Mouse (Mus musculus): ENCODE measurements around the gene Cacna1c.

Gene Cacna1c

DNA sequence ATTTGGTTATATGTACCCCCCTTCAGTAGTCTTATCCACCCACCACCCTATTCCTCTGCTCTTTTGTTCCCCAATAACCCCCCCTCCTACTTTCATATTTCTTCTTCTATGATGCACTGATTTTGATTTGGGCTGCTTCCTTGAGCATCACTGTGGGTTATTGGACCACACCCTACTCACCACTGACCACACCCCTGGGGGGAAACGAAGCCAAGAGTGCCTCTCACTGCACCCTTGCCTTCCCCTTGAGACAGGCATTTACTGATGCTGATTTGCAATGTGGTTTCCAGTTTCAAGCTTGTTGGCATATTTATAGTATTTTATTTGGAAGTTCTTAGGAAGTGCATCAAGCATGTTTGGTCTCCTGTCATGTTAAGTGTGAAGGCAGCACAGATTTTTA, 337.8 kb downstream of the Cacna1c start:
- DNase-seq (ENCODE audit: low spot score in 2 of 2): no peak

DNA sequence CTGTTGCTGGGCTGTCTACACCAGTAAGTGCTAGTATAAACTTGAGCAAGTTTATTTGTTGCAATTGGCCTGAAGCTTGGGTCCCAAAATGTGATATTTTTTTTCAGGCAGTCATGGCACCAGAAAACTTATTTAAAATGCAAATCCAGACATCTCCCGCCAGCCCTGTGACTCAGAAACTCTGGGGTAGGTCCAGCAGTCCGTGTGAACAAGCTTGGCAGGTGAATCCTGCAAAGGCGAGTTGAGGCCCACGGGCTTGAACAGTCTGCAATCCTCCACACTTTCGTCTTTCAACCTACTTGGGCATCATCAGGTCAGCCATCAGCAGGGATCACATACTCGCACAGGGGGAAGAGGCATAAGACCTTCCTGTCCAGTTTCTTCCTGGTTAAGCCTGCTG, 344.1 kb downstream of the Cacna1c start:
- no peak for DNase-seq (ENCODE audit: low spot score in 2 of 2)

DNA sequence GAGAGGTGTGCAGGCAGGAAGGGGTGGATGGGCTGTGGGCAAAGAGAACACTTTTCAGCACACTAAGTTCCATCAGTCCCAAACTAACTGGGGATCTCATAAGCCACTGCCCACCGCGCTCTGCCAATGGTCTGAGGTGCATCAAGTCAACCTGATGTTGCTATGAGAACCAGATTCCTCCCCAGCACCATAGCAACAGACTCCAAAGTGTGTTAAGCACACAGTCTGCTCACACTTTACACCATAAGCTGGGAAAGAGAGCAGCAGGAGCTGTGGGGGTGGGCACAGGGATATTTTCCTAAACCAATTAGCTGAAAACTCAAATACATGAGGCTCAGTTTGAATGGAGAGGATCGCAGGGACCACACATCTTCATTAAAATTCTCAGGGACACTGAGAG, 345.1 kb downstream of the Cacna1c start:
- DNase-seq (ENCODE audit: low spot score in 2 of 2): no peak

DNA sequence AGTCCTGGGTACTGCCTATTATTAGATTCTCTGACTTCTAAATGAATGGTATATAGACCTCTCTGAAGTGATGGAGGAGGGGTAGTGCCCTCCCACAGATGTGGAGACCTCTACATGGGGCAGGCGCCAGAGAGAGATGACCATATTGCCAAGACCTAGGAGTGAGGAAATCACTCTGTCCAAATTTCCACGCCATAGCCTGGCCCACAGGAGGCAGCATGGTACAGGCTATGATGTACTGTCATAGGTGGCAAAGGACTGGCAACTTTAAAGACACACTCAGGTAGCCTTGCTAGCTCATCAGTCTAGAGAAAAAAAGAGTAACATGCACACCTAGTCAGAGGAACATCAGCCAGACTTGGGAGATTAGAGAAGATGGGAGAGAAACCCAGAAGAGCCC, 347.6 kb downstream of the Cacna1c start:
- no peak for DNase-seq (ENCODE audit: low spot score in 2 of 2)

DNA sequence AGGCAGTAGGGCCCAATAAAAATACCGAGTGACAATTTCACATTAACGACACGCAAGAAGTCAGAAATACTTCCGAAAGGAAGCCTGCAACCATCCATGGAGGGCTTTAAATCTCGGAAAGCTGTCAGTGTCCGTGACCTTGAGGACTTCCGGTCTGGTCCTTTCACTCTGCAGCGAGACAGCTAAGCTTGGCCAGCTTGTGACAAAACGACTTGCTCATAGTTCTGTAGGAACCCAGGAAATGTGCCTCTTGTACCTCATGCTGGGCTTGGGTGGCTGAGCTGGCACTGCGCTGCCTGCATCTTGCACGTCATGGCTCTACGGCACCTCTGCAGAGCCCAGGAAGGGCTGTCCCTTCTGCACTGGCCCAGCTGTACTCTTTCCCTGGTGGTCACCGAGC, 348.5 kb downstream of the Cacna1c start:
- DNase-seq (ENCODE audit: low spot score in 2 of 2): no peak

DNA sequence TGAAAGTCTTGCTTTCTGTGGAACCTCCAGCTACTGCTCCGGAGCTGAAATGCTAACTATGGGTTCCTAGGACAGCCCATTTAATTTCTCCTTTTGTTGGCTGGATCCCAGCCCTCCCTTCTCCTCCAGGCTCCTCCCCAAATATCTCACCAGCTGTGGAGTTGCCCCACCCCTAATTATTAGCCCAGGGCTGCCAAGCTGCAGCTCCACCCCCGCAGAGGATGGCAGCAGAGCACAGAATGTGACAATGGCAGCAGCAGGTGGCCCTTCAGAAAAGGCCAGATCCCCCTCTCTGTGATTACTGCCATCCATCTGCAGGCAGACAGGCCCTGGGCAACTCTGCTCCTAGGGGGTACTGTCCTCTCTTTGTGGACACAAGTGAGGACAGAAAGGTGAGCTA, 350.4 kb downstream of the Cacna1c start:
- DNase-seq (ENCODE audit: low spot score in 2 of 2): no peak

DNA sequence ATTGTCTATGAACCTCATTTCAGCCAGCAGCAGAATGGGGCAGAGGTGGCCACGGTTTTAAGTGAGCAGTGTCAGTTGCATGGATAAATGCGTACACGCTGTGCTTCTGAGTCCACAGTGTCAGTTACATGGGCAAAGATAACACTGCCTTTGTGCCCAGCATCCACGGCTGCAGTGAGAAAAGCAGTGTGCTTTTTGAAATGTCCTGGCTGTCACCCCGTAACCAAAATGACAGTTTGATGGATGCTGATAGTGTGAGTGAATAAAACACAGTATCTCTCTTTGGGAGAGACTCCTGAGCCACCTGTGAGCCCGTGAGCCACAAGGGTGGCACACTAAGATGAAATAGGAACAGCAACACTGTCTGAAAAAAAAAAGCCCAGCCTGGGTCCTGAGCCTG, 351.0 kb downstream of the Cacna1c start:
- no peak for DNase-seq (ENCODE audit: low spot score in 2 of 2)

DNA sequence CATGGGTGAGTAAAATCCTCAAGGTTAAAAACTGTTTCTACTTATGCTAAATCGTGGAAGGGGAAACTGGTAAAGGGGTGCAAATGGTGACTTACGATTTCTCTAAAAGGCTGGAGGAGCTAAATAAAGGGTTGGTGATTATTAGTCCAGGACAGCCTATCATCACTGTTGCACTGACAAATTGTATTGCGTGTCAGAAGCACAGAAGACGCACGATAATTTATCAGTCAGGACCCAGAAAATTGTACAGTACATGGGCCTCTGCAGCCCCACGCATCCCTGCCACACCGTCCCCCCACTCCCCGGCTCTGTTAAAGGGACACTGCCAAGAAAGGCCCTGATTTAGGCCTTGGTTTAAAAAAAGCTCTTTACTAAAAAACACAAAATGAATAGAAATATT, 352.7 kb downstream of the Cacna1c start:
- DNase-seq (ENCODE audit: low spot score in 2 of 2): no peak

DNA sequence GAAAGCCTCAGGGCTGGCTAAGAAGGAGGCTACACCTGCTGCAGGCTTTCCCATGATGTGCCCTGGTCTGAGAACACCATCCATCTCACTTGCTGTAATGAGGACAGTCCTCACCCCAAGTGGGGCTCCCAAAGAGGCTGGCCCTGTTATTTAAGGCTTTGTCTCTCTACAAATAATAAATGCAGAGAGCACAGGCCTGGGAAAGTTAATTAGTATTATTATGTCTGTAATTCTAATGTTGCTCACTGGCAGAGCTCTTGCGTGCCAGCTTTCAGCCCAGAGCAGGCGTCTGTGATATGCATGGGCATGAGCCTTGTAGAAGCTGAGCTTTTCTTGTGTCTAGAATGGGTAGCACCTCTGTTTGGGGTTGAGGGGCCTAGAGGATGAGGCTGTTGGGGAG, 354.3 kb downstream of the Cacna1c start:
- DNase-seq (ENCODE audit: low spot score in 2 of 2): no peak

DNA sequence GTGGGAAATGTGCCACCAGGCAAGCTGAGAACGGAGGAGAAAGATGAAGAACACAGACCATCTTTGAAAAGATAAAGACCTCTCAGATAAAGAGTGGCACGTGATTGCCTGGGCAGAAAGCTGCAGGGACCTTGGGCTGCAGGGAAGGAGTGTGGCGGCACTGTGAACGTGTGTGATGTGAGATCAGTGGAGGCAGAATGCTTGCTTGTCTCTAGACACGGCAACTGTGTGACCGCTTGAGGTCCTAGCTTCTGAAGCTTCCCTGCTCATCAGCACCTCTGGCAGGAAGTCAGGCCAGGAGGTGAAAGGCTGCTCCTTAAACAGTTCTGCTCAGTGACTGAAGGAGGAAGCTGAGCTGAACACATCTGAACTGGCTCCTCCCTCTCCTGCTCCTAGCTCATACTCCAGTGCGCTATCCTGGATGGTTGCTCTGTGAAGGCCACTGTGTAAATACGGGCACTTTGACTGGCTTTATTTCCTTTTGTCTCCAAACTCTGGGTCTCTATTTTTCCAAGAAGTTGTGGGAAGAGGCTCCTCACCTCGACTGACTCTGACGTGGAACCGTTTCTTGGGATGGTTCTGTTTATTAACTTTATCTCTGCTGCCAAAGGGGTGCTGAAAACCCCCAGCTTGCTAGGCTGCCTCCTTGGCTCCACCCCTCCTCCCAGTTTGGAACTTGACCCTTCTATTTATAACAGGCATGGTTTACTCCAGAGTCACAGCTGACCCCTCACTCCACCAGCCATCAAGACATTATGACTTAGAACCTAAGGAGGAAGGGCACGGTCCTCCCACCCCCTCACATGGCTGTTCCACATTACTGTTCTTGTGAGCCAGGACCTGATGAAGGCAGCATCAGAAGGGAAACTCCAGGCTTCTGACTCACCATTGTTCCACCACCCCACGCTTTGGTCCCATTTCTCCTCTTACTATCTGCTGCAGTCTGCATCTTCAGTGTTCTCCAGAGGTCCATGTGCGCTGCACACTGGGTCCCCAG, 357.0 kb downstream of the Cacna1c start:
- no peak for DNase-seq (ENCODE audit: low spot score in 2 of 2)

DNA sequence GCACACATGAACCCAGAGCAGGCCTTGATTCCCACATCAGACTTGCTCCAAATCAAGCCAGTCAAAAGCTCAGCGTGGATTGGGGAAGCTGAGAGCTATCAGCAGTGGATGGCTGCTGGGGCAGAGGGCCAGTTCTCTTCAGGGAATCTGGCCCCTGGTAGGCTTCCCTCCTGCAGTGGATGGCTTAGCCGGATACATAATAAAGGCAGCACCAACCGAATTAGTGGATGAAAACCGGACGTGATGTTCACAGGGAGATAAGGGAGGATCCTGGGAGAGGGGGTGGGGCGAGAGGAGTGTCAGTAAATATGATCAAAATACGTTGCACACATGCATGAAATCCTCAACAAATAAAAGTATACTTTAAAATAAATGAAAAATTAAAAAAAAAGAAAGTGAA, 359.5 kb downstream of the Cacna1c start:
- DNase-seq (ENCODE audit: low spot score in 2 of 2): no peak

DNA sequence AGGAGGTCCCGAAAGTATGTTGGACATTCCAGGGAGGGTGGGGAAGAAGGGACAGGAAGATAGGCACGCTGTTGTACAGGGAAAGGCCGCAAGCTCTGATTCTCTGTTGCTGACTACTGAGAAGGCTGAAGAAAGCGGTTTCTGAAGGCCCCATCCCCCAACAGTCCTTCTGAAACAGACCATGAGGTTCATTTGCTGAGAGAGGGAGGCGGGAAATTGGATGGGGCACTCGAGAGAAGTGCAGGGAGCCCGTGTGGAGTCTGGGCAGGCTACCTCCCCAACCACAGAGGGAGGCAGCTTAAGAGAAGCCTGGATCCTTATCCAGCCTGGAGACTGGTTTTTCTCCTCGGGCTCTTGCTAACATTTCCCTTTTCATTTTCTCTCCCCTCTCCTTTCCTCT, 362.2 kb downstream of the Cacna1c start:
- DNase-seq (ENCODE audit: low spot score in 2 of 2): no peak

DNA sequence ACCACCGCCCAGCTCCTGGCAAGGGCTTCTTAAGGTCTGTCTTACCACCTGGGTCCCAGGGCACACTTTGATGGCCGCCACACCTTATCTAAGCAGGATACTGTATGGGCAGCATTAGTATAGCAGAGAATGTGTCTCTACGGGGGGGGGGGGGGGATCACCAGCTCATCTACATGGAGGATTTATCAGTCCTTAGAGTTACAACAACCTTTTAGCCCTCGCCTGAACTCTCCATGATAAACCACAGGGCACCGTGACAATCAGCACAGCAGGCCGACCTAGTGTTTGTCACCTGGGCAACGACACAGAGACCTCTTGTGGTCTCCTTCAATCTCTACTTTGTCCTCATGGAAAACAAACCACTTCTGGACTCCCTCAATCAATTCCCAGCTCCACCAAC, 363.2 kb downstream of the Cacna1c start:
- no peak for DNase-seq (ENCODE audit: low spot score in 2 of 2)

DNA sequence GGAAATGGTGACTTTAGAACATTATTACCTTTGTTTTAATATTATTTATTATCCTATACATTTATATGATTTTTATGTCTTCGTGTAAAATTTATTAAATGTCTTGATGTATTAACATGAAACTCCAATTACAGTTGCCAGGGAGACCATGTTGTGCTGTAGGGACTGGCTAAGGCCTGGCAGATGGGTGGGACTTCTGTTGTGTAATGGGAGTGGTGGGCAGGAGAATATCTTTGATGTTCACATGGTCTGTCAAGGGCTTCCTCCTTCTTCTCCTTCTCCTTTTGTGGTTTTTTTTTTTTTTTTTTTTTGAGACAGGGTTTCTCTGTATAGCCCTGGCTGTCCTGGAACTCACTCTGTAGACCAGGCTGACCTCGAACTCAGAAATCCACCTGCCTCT, 363.6 kb downstream of the Cacna1c start:
- DNase-seq (ENCODE audit: low spot score in 2 of 2): no peak

DNA sequence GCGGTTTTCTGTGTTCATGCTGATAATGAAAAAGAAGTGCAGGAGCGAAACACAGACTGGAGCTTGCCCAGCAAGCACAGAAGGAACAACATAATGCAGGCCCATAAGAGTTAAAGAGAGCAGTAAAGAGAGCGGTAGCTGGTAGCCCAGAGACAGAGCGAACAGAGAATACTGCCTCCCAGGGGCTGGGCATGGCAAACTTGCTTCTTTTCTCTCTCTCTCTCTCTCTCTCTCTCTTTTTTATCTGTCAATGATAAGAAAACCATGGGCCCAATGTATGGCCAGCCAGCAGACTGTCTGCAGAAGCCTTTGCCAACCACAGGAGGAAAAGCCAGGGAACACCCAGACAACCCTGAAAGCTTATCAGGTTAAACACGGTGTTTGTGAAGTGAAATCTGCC, 365.4 kb downstream of the Cacna1c start:
- DNase-seq (ENCODE audit: low spot score in 2 of 2): no peak

DNA sequence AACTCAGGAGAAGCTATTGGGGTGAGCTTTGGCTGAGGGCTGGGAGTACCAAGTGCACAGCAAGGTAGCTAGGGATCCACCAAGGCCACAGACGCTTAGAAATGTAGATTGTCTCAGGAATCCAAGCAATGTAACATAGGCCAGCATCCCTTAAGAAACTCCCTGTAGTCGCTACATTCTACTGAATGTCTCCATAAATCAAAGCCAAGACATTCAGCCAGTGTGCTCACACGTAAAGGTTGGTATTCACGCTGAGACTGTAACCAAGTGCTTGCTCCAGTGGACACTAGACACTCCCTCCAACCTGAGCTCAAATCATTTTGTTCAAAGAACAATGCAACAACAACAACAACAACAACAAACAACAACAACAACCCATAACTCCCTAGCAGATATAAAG, 368.0 kb downstream of the Cacna1c start:
- no peak for DNase-seq (ENCODE audit: low spot score in 2 of 2)

DNA sequence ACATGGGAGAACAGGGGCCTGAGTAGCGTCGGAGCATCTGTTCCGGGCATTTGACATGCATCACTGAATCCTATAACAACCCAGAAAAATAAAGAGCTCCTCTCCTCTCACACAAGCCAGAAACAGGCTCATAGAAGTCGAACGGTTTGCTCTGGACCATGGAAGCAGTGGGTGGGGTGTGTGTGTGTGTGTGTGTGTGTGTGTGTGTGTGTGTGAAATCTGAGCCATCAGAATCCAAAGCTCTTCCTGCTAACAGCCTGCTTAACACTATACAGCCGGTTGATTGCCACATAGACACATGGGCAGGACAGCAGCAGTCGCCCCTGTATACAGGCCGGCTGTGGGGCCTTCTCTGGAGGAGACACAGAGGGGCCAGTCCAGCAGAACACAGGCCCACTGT, 368.7 kb downstream of the Cacna1c start:
- DNase-seq (ENCODE audit: low spot score in 2 of 2): no peak

DNA sequence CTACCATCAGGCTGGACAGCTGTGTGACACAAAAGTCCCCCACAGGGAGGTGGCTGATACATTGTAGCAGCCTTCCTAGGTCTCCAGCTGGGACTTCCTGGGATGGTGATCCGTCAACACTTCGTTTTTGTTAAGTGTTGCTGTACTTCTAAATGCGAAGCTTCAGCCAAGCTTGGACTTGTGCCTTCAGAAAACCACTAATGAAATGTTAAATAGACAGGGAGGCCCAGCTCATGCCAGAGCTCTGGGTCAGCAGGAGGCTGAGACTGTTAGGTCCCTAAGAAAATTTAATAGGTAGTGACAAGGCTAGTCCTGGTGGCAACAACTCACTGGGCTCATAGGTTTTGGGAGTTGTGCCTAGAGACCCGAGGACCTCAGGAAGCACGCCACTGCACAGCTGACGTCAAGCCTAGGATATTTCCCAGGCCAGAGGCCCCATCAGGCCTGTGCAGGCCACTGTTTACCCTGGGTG, 370.8 kb downstream of the Cacna1c start:
- DNase-seq (ENCODE audit: low spot score in 2 of 2): no peak

DNA sequence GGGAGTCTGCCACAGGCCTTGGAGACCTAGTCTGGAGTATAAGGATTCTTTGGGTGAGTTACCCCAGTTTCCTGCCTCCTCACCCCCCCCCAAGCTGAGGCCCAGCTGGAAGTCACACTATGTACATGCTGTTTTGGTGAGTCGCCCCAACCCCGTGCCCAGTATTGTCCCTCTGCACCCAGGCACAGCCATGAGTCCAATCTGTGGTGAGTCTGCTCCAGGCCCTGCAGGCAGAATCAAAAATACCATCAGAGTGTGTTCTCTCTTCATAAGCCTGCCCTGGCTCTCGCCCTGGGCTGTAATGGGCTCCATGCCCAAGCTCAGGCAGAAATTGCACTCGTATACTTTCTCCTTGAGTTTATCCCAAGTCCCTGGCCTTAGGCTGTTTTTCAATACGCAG, 374.7 kb downstream of the Cacna1c start:
- no peak for DNase-seq (ENCODE audit: low spot score in 2 of 2)

DNA sequence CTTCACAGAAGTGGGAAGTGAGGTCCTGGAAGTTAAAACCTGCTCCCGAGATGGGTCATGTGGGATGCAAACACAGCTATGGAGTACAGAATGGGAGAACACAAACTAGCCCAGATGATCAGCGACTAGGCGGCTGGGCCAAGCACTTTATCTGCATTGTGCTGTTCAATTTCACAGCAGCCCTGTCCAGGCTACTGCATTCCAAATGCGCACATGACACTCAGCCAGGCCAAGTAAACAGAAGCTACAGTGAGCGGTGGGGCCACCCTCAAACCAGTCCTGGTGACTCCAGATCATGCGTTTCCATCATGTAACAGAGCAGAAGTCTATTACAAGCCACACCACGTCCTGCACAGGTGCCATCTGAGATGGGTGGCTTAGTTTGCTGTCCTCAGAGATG, 376.6 kb downstream of the Cacna1c start:
- DNase-seq (ENCODE audit: low spot score in 2 of 2): no peak

DNA sequence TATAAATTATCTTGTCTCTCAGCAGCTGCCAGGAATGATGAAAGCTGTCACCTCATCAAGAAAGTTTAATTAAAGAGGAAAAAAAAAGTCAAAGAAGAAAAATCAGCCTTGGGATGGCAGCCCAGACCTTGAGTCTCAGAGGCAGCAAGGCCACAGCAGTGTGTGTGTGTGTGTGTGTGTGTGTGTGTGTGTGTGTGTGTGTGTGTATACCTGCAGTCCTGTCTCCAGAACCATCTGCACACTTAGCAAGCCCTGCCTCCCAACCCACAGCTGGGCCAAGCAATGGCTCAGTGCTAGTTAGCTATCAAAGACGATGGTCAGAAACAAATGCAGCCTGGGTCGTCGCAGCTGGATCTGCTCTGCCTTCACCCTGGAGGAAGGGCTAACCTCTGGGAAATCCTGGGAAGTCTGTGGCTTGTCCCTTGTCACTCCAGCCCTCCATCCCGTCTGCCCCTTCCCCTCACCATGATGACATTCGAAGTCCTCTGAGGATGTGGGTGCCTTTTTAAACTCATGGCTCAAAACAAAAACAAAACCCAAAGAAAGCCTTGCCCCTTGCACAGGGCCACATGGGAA, 378.2 kb downstream of the Cacna1c start:
- DNase-seq (ENCODE audit: low spot score in 2 of 2): no peak

DNA sequence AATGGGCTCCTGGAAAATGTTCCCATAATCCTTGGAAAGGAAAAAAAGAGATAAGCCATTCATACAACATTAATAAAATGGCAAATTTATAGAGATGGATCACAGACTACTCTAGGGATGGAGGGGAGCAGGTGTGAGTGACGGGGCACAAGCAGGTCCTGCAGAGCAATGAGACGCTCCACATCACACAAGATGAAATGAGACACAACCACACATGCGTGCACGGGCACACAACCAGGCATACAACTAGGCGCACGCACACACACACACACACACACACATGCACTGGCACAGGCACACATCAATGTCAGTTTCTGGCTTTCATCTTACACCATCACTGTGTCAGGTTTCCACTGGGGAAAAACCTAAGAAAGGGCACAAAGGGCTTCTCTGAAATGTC, 380.0 kb downstream of the Cacna1c start:
- no peak for DNase-seq (ENCODE audit: low spot score in 2 of 2)

DNA sequence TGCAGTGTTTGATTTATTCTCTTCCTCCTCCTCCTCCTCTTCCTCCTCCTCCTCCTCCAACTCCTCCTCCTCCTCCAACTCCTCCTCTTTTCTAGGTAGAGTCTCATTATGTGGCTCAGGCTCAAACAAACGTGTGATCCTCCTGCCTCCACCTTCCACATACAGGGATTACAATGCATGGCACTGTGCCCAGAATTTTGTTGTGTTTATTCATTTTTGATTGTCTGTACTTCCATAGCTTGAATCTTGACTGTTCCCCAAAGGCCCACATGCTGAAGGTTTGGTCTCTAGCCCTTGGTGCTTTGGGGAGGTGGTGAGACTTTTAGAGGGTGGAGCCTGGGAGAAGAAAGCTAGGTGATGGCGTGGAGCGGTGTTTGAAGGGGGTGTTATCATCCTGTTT, 383.7 kb downstream of the Cacna1c start:
- no peak for DNase-seq (ENCODE audit: low spot score in 2 of 2)

Data from spleen, postnatal 14 days (tissue).